Mouse (Mus musculus): ENCODE data around the gene Tspoap1.

DNA sequence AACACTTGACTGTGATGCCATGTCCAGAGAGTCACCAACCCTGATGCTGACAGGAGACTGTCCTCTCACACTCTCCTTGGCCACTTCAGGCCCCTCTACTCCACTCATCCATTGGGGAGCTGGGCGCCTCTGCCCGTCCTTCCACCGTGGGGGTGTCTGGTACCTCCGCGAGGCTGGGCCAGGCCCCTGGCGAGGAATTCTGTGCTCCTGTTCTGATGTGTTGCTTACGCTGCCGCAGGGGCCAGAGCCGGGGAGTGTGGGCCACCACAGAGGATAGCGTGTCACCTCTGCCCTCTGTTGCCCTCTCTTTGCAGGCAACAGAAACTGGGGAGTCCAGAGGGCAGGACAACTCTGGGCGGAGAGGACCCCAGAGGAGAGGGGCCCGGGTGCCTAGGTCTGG, 18.6 kb downstream of the Tspoap1 start:
- TF ChIP-seq CTCF (conservative IDR thresholded peaks at IDR 0.05 in 1 of 2, IDR thresholded peaks at IDR 0.05 in 1 of 2; ENCODE audit: low read depth in 2 of 2, low read length in 2 of 2) = no peak
- no peak for TF ChIP-seq MAX (IDR thresholded peaks at IDR 0.05; ENCODE audit: low read length)
- TF ChIP-seq RCOR1 (conservative IDR thresholded peaks at IDR 0.05; ENCODE audit: low read depth, low read length) = no peak
- TF ChIP-seq ZKSCAN1 (IDR thresholded peaks at IDR 0.05; ENCODE audit: borderline replicate concordance, low read depth, low read length) = no peak
- TF ChIP-seq USF1 (IDR thresholded peaks at IDR 0.05; ENCODE audit: low read depth, low read length) = no peak
- TF ChIP-seq ZMIZ1 (IDR thresholded peaks at IDR 0.05; ENCODE audit: low read depth, low read length) = no peak
- no peak for TF ChIP-seq ELF1 (IDR thresholded peaks at IDR 0.05; ENCODE audit: low read depth, low read length)
- no peak for TF ChIP-seq NRF1 (IDR thresholded peaks at IDR 0.05; ENCODE audit: low read depth, low read length)
- no peak for TF ChIP-seq EP300 (IDR thresholded peaks at IDR 0.05; ENCODE audit: low read length)
- no peak for TF ChIP-seq POLR2A (IDR thresholded peaks at IDR 0.05; ENCODE audit: low read depth, low read length)
- TF ChIP-seq IRF4 (IDR thresholded peaks at IDR 0.05; ENCODE audit: low read depth, low read length) = no peak
- TF ChIP-seq HCFC1 (IDR thresholded peaks at IDR 0.05; ENCODE audit: low read depth, low read length) = no peak

All from CH12.LX (cell line).